Mouse (Mus musculus) ES-E14 (cell line): ENCODE data around the gene Map4k5.

Experiments used
- CHD2 ChIP-seq: IDR thresholded peaks from 2 replicates; pipeline ENCODE4 v1.6.1; 2014; ENCODE audit warnings: mild to moderate bottlenecking, low read depth, low read length, inconsistent platforms
- MAFK ChIP-seq: IDR thresholded peaks from 2 replicates; pipeline ENCODE4 v1.6.1; 2014; ENCODE audit warnings: mild to moderate bottlenecking, low read depth, low read length, inconsistent platforms; ENCODE audit not compliant: insufficient read depth
- ZNF384 ChIP-seq: IDR thresholded peaks from 2 replicates; pipeline ENCODE4 v1.6.1; 2012; ENCODE audit warnings: low read depth, low read length, inconsistent platforms

GRCm38 (mm10) chr12:69923603-69924002, 30.6 kb upstream of the Map4k5 start:
- TF ChIP-seq CHD2 (no peak), ZNF384 (no peak), MAFK (no peak)
